Mouse (Mus musculus): Measurements from ENCODE around the gene Nek2. TPM values are rescaled to one million over a fixed set of nuclear protein-coding genes. Genes with fewer than 3 reads are reported as not detected.

Gene Nek2
- polyA plus RNA-seq (2014; fragmentation: Illumina TruSeq; extraction: RNeasy Lipid Tissue Mini Kit (QIAGEN cat#74804); ENCODE audit: low read depth, low replicate concordance) = 4.6 TPM

GRCm38 (mm10) chr1:191821326-191822091 is at the start of gene Nek2:
Gene Nek2, plus strand, starts transcription at chr1:191821444.

Other genes with a start within 250 kb of the Nek2 start
- gene Dtl, start 245.9 kb upstream of the Nek2 start, polyA plus RNA-seq (2014; fragmentation: Illumina TruSeq; extraction: RNeasy Lipid Tissue Mini Kit (QIAGEN cat#74804); ENCODE audit: low read depth, low replicate concordance) = 2.1 TPM
- gene Ints7, start 245.8 kb upstream of the Nek2 start, polyA plus RNA-seq (2014; fragmentation: Illumina TruSeq; extraction: RNeasy Lipid Tissue Mini Kit (QIAGEN cat#74804); ENCODE audit: low read depth, low replicate concordance) = 17.0 TPM
- 84.0 TPM for gene Lpgat1, start 103.6 kb upstream of the Nek2 start, polyA plus RNA-seq (2014; fragmentation: Illumina TruSeq; extraction: RNeasy Lipid Tissue Mini Kit (QIAGEN cat#74804); ENCODE audit: low read depth, low replicate concordance)
- gene Slc30a1, start 85.3 kb downstream of the Nek2 start, polyA plus RNA-seq (2014; fragmentation: Illumina TruSeq; extraction: RNeasy Lipid Tissue Mini Kit (QIAGEN cat#74804); ENCODE audit: low read depth, low replicate concordance) = 12.3 TPM
- gene Rd3, start 155.9 kb downstream of the Nek2 start, polyA plus RNA-seq (2014; fragmentation: Illumina TruSeq; extraction: RNeasy Lipid Tissue Mini Kit (QIAGEN cat#74804); ENCODE audit: low read depth, low replicate concordance) = 2.4 TPM

All from adipose tissue, adult 10 weeks (tissue).